Mouse (Mus musculus): ENCODE data around the gene Tm9sf3.

DNA sequence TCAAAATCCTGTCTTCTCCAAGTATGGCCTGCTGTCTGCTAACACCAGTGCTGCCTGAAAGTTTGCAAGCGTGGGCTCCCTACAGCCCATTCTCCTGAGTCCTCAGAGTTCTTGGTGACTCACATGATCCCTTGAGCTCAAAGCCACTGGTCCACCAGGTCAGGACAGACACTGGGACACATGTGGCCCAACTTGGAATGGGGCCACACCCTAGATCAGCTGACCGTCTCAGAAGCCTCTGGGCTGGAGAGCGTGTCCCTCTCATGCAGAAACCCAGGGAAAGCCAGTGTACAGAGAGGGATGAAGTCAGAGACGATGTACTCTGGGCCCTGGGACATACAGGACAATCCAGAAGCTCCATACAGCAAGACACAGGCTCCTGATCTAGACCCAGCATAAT, 18.4 kb upstream of the Tm9sf3 start:
- TF ChIP-seq CTCF (IDR thresholded peaks at IDR 0.05; ENCODE audit: low read depth, low read length) (no peak), POLR2A (IDR thresholded peaks at IDR 0.05; ENCODE audit: insufficient read depth, low read length) (no peak), EP300 (IDR thresholded peaks at IDR 0.05; ENCODE audit: insufficient read depth, low read depth, low read length) (no peak)
